ENCODE assay signal across 7 mouse cellular contexts in the genomic region with DNA sequence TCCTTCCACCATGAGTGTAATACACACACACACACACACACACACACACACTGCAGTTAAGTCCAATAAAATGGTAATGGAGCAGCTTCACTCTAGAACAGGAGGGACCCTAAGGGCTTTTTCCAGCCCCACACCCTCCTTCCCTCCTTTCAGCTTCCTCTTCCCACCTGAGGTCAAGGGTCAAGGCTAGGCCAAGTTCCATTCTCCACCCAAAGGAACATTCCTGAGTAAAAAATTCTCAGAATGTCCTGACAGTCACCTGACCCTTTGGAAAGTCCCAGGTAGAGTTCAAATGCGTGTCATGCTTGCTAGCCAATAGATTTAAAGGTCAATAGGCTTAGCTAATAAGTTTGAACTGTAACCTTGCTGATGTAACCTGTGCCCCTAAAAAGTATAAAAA. TPM values are rescaled to one million over a fixed set of nuclear protein-coding genes. Genes with fewer than 3 reads are reported as not detected.
A peak's percentile ranks its signal among the peaks of the same experiment; 100 is the strongest.
DNase-seq lines count a peak whose midpoint lies in the region; TF ChIP-seq lines count a peak whose summit lies in the region.
"Not testable (repeated sequence)": the region's sequence is repeated elsewhere in the genome, so short reads cannot be mapped to it uniquely, and the experiment has no call there.

No protein-coding gene starts in this region.

- not testable (repeated sequence) for H3K9me3 ChIP-seq in ES-Bruce4 (replicated peaks; ENCODE audit: control insufficient read depth, insufficient read depth, low read length, poor library complexity, severe bottlenecking); ES-E14 (ENCODE audit: control insufficient read depth, insufficient read depth, low read depth, low read length)

- H3K36me3 ChIP-seq in ES-Bruce4 (ENCODE audit: control insufficient read depth, insufficient read depth, low read length, poor library complexity, severe bottlenecking); ES-E14 (ENCODE audit: control insufficient read depth, insufficient read depth, low read length, poor library complexity, severe bottlenecking); kidney, adult 2 months (ENCODE audit: control insufficient read depth, insufficient read depth, low read length): not testable (repeated sequence)
- peaks cover 18% of the 10 kb centered on the region for H3K36me3 ChIP-seq in liver, adult 2 months (ENCODE audit: control insufficient read depth, insufficient read depth, low read length)

- H3K9ac ChIP-seq in ES-Bruce4 (ENCODE audit: low read depth, poor library complexity, severe bottlenecking) = 0 out of 2 replicates have a peak overlapping the region, but pooled peaks have one; percentile 68
- peak overlapping the region; percentile 48; the same call in 1 of the 2 replicates for H3K9ac ChIP-seq in ES-E14 (ENCODE audit: insufficient read depth, low read depth, low read length, poor library complexity, severe bottlenecking)
- H3K9ac ChIP-seq in liver, adult 2 months (ENCODE audit: low read depth, low read length) = not testable (repeated sequence)

- H3K27ac ChIP-seq in ES-Bruce4 (ENCODE audit: insufficient read depth, low read length) (peak overlapping the region; percentile 100), ES-E14 (ENCODE audit: insufficient read depth, low read depth, low read length, poor library complexity, severe bottlenecking) (peak overlapping the region; percentile 90)
- H3K27ac ChIP-seq in kidney, adult 2 months (ENCODE audit: insufficient read depth, low read depth, low read length) = not testable (repeated sequence)
- peak overlapping the region; percentile 74 for H3K27ac ChIP-seq in liver, adult 2 months (replicated peaks; ENCODE audit: insufficient read depth, low read depth, low read length)

- not testable (repeated sequence) for H3K79me2 ChIP-seq in liver, adult 2 months (ENCODE audit: control insufficient read depth, insufficient read depth, low read length)

- TF ChIP-seq POLR2A in ES-Bruce4 (IDR thresholded peaks at IDR 0.05; ENCODE audit: insufficient read depth, low read length); kidney, adult 2 months (IDR thresholded peaks at IDR 0.05; ENCODE audit: low read depth, low read length); liver, adult 2 months (IDR thresholded peaks at IDR 0.05; ENCODE audit: extremely low read depth, insufficient read depth, low read length): not testable (repeated sequence)

- 46% methylated on average over 1 of the region's 1 CpGs for WGBS in kidney, adult 2 months
- WGBS in liver, adult 2 months = 25% methylated on average over 1 of the region's 1 CpGs

- peak; percentile 96 for DNase-seq in ES-E14 (ENCODE audit: low read depth, low spot score)
- DNase-seq in WW6 (ENCODE audit: low read depth, low spot score) = peak; percentile 89
- DNase-seq in heart, adult 11 months = peak; percentile 8
- DNase-seq in kidney, adult 2 months = peak; percentile 69
- DNase-seq in kidney, adult 9 months = peak; percentile 54
- peak; percentile 77 for DNase-seq in liver, adult 2 months (ENCODE audit: extremely low read depth, low read depth, low spot score)

- not testable (repeated sequence) for H3K27me3 ChIP-seq in ES-Bruce4 (ENCODE audit: control insufficient read depth, insufficient read depth, low read length, poor library complexity, severe bottlenecking); kidney, adult 2 months (replicated peaks; ENCODE audit: control insufficient read depth, insufficient read depth, low read length); liver, adult 2 months (ENCODE audit: control insufficient read depth, insufficient read depth, low read length)

- H3K4me3 ChIP-seq in ES-Bruce4 (ENCODE audit: low read depth, low read length); kidney, adult 2 months (ENCODE audit: insufficient read depth, low read depth, low read length); liver, adult 2 months (ENCODE audit: insufficient read depth, low read depth, low read length): not testable (repeated sequence)
- 0 out of 4 replicates have a peak overlapping the region, but pooled peaks of 1 of the 2 experiments have one; percentile 55 for H3K4me3 ChIP-seq in ES-E14 (ENCODE audit: insufficient read depth in 1 of 2, low read depth in 1 of 2, low read length in 2 of 2, poor library complexity in 1 of 2, severe bottlenecking in 1 of 2)

- TF ChIP-seq EP300 in ES-Bruce4 (IDR thresholded peaks at IDR 0.05; ENCODE audit: insufficient read depth, low read depth, low read length) = peak; percentile 99

- in situ Hi-C loops in ES-E14 (cut with MboI; ENCODE audit: low sequenced_read_pairs in 2 of 2, unreplicated experiment in 2 of 2) = not testable (repeated sequence)

- H3K4me1 ChIP-seq in ES-Bruce4 (ENCODE audit: control insufficient read depth, insufficient read depth, low read length); kidney, adult 2 months (ENCODE audit: control insufficient read depth, insufficient read depth, low read length); liver, adult 2 months (ENCODE audit: control insufficient read depth, insufficient read depth, low read length): not testable (repeated sequence)
- H3K4me1 ChIP-seq in ES-E14 (ENCODE audit: control insufficient read depth in 2 of 2, insufficient read depth in 2 of 2, low read length in 2 of 2, poor library complexity in 1 of 2) = peaks cover 11 to 12% of the 10 kb centered on the region in 2 experiments

- not testable (repeated sequence) for TF ChIP-seq CTCF in ES-Bruce4 (IDR thresholded peaks at IDR 0.05; ENCODE audit: low read depth, low read length); kidney, adult 2 months (conservative IDR thresholded peaks at IDR 0.05; ENCODE audit: insufficient read depth, insufficient read length, low read depth, low read length); liver, adult 2 months (IDR thresholded peaks at IDR 0.05; ENCODE audit: low read depth, low read length)

TF ChIP-seq in ES-E14, 5 proteins besides CTCF, POLR2A, EP300 and RAD21:
- peak; percentile 87 for TF ChIP-seq CHD2 (IDR thresholded peaks at IDR 0.05; ENCODE audit: low read depth, low read length)

RNA-seq across cellular contexts. Expression of gene Ino80d, which starts 24.1 kb away (rescaled TPM):
- 31.4 and 32.5 TPM in 2 replicates for polyA plus RNA-seq in ES-Bruce4 (2011; ENCODE audit: insufficient read depth, insufficient read length, low read depth, missing spikeins)
- total RNA-seq in ES-E14 (2012; rRNA removed) = 17.5 and 17.8 TPM in 2 replicates
- 8.1 and 10.0 TPM in 2 replicates for polyA plus RNA-seq in kidney, adult 2 months (2012; rRNA removed)
- total RNA-seq in liver, adult 2 months (2014; rRNA removed) = 5.3 and 6.3 TPM in 2 replicates
- polyA plus RNA-seq in liver, adult 2 months (2012; rRNA removed) = 3.6 and 5.2 TPM in 2 replicates

RNA-seq across cellular contexts. Expression of gene Eef1b2, which starts 38.0 kb away (rescaled TPM):
- polyA plus RNA-seq in ES-Bruce4 (2011; ENCODE audit: insufficient read depth, insufficient read length, low read depth, missing spikeins) = 2,024 and 2,095 TPM in 2 replicates
- total RNA-seq in ES-E14 (2012; rRNA removed) = 1,668 and 1,913 TPM in 2 replicates
- polyA plus RNA-seq in kidney, adult 2 months (2012; rRNA removed) = 215 and 216 TPM in 2 replicates
- total RNA-seq in liver, adult 2 months (2014; rRNA removed) = 222 and 232 TPM in 2 replicates
- 174 and 202 TPM in 2 replicates for polyA plus RNA-seq in liver, adult 2 months (2012; rRNA removed)

RNA-seq across cellular contexts. Expression of gene Ndufs1, which starts 38.0 kb away (rescaled TPM):
- 106 and 110 TPM in 2 replicates for polyA plus RNA-seq in ES-Bruce4 (2011; ENCODE audit: insufficient read depth, insufficient read length, low read depth, missing spikeins)
- 84.2 and 101 TPM in 2 replicates for total RNA-seq in ES-E14 (2012; rRNA removed)
- 116 and 163 TPM in 2 replicates for polyA plus RNA-seq in kidney, adult 2 months (2012; rRNA removed)
- 141 and 182 TPM in 2 replicates for total RNA-seq in liver, adult 2 months (2014; rRNA removed)
- polyA plus RNA-seq in liver, adult 2 months (2012; rRNA removed) = 47.5 and 51.6 TPM in 2 replicates

Comparison
In these comparisons a context has a peak if more than half of its experiments do, and no peak if none do; other contexts are left out.
1. DNase-seq: peak in every context shown above with its lines; median percentile 96 in ES-E14; 89 in WW6; 77 in liver, adult 2 months; 69 in kidney, adult 2 months; 54 in kidney, adult 9 months; 8 in heart, adult 11 months.